Mouse (Mus musculus): ENCODE measurements around the gene Camkmt.
A peak's percentile ranks its signal among the peaks of the same experiment; 100 is the strongest.

The Camkmt gene

DNA sequence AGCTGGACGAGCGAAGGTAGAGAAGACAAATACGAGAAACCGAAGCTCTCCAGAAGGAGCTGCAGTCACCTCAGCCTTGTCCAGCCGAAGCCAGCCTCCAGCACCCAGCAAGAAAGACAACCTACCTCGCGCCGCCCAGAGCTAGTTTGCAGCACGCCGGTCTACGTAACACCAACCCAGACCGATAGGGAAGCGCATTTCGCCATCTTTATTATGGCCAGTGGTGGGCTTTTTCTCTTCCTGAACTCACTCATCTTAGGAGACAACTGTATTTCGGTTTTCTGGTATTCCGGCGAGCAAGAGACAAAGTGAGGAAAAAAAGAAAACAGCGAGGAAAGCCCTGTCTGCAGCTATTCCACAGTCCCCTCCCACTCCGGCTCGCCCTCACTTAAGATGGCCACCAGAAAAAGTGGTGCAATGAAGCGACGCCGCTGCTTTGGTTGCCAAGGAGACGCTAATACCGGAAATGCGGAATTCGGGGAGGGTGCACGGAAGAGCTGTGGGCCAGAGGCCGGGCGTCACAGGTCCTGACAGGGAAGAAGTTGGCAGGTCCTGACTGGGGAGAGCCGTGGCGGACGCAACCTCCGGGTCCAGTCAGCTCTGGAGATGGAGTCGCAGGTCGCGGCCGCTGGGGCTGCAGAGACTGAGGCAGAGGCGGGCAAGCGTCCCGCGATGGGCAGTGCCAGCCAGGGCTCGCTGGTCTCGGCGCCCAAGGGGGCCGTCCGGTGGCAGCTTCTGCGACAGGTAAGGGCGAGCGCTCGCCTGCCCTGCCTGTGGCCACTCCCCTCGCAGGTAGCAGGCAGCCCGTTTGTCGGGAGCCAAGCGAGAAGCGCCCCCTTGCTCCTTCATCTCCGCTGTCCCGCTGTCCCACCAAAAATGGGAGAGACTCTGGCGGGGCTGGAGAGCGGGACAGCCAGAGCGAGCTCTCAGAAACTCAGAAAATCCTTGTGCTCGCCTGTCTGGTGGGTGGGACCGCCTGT, at the start of gene Camkmt, which contains the start of gene Prepl:
Camkmt (plus strand) TSS at position 433 of the 980 bp plus-strand sequence.
Prepl (minus strand) TSS at position 122 of the 980 bp plus-strand sequence.
- DNase-seq = peak; percentile 97

DNA sequence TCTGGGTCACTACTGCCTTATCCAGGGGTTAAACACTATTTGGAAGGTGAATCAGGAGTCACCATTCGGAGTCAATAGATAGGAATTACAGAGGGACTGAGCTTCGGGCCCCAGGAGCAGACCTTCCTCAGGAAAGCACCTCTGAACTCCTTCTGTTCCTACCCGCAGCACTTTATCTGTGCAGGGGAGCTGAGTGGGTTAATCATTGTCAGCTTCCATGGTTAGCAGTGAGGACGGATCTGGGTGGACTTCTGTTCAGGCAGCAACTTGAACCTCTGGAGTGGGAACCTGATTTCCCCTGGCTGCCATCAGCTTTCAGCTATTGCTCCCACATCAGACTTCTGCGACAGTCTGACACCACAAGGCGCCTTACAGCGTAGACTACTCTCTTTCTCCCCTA, 49.4 kb upstream of the Camkmt start:
- peak; percentile 80 for DNase-seq

DNA sequence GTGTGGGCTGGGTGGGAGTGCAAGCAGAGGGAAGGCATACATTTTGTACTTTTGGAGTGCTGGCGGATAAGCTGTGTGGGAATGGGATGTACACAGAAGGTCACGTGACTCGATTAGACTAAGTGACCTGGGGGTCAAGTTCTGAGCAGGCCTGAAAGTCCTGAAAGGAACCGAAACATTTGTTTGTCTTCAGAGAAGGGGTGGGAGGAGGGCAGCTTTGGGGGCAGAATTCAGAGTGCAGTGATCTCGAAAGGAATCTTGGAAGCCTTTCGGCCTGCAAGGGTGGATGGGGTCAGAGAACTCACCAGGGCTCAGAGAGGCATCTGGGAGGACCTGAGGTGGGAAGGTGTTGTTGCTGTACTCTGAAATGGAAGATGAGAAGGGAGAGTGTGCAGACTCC, 47.9 kb upstream of the Camkmt start:
- DNase-seq = peak; percentile 80

DNA sequence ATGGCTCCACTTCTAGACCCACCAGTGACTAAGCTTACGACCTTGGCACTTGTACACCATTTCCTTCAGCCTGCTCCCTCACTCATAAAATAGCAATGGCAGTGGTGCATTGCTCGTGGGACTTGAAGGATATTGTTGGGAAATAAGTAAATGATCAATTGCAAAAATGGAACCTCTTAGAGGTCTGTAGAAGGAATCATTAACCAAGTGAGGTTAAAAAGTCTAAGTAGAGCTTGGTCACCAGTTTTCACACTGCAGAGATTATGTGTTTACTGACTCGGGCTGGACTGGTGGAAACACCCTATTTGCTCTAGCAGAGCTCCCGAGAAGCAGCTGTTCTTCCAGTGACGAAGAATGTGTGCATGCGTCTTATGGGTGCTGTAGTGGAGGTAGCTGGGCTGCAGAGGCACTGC, 46.9 kb upstream of the Camkmt start:
- DNase-seq = peak; percentile 61

DNA sequence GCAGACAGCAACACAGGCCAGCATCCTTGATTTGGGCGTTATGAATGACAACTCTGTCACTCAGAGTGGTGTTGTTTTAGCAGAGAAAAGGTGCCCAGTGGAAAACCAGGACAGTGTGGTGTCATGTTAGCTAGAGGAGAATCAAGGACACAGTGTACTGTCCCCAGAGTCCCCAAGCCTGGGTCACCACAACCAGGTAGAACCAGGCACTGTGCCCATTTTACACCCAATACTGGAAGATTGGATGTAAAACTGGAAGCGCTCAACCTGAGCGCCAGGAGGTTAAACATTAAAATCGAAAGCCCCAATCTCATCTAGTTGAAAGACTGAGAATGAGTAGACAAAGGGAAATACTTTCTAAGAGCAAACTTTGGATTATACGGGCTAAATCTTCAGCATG, 45.9 kb upstream of the Camkmt start:
- DNase-seq = peak; percentile 79

DNA sequence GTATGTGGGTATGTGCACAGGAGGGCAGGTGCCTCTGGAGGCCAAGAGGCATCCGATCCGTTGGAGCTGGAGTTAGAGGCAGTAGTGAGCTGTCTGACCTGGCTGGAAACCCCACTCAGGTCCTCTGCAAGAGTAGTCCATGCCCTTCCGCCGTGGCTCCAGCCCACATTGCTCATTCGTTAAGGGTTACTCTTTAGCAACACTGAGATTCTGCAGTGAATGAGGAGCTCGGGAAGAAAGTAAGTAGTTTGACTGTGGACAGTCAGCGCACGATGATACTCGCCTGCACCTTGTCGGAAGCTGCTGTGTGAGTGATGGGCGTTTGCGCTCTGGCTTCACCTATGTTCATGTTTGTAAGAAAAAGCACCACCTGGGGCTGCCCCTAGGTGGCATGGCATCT, 45.2 kb upstream of the Camkmt start:
- DNase-seq = no peak

DNA sequence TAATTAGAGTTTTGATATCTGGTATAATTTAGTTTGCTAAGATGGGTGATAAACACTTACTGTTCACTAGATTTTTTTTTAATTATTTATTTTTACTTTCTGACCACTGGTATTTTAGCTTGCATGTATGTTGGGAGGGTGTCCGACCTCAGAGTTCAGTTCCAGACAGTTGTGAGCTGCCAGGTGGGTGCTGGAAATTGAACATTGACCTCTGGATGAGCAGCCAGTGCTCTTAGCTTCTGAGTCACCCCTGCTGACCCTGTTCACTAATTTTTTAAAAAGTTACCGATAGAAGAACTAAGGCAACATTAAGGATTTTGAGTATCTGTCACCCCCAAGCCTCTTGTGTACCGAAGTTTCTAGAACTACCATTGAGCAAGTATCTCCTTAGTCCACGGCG, 42.0 kb upstream of the Camkmt start:
- DNase-seq = no peak

DNA sequence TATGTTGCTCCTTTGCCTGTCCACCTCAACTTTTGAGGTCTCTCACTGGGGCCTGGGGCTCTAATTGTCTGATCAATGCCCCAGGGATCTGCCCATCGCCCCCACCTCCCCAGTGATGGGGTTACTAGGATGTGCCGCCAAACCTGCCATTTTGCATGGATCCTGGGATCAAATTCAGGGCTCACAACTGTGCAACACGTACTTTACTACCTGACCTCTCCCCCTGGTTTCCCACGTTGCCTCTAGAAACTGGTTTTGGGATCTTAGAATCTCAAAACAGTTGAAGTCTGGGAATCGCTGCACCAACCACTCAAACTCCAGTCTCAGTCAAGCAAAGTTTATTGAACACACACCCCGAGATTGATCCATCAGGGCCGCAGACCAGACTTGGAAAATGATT, 32.1 kb upstream of the Camkmt start:
- DNase-seq = no peak

DNA sequence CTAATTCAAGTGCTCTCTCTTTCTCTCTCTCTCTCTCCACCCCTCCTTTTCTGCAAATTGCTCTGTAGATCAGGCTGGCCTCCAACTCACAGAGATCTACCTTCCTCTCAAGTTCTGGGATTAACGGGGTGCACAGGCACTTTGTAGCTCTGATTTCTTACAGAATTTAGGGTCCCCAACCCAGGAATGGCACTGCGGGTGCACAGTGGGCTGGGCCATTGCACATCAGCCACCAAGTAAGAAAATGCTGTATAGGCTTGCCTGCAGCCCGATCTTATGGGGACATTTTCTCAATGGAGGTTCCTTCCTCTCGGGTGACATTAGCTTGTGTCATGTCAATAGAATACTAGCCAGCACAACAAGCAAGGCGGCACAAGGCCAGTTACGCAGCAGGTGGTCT, 31.2 kb upstream of the Camkmt start:
- DNase-seq = no peak

DNA sequence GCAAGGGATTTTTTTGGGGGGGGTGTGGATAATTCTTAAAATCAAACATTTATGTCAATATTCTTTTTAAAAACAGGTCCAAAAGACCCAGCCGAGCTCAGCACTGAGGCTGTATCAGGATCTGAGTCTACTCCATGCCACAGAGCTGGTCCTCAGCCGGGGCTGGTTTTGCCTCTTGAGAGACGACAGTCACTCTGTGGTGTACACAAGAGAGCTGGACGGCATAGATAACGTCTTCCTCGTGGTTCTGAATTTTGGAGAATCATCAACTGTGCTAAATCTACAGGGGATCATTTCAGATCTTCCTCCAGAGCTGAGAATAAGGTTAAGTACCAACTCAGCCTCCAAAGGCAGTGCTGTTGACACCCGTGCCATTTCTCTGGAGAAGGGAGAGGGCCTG, 26.8 kb upstream of the Camkmt start:
- DNase-seq = no peak

DNA sequence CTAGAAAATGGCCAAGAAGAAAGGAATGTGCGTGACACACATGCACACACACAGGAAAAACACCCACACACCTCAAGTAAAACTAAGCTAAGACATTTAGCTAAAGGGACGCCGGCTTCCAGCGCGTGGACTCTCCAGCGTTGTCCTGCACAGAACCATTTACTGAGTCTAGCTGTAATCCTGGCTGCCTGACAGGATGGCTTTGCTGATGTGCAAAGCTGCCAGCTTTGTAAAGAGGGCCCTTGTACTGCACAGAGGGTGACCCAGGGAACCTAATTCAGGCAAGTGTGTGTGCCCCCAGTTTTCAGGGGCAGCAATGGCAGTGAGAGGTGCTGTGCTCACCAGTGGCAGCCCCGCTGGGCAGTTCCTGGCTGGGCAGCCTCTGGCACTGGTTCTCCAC, 23.0 kb upstream of the Camkmt start:
- no peak for DNase-seq

DNA sequence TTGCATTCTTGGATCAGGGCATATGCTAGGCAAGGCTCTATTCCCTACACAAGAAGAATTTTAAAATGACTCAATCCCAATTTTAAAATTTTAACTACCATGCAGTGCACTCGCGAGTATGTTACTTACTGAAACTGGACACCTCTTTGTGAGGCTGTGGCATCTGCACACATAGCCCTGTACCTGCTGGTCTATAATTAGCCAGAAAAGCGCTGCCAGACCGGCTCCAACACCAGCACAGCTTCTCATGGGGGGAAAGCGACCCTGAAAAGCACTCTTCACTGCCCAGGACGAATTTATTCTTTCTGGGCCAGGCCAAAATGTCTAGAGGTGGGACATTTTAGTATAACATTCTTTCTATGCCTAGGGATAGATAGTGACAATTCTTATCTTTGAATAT, 19.7 kb upstream of the Camkmt start:
- DNase-seq = no peak

DNA sequence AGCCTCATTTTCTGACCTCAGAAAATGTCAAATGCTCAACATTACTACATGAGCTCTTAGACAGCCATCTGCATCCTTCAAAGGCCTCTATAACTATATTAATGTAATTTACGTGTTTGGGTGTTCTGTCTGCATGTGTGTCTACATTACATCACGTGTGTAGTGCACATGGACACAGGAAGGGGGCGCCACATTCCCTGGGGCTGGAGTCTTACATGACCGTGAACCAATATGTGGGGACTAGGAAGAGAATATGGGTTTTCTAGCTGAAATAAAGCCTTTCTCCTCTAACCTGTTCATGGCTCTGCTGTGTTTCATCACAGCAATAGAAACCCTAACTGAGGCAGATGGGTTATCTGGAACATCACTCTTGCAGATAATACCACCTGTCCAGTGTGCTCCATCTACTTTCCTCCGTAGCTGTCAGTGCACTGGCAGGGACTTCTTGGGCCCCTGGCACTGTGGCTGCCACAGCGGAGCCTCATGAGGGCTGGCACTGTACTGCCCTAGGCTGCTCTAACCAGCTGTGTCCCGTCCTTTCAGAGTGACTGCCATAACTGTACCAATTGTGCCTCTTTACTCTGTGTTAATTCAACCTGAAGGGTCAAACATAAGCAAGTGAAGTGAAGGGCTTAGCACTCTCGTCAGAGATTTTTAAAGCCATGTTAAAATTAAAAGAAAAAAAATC, 19.1 kb upstream of the Camkmt start:
- no peak for DNase-seq

DNA sequence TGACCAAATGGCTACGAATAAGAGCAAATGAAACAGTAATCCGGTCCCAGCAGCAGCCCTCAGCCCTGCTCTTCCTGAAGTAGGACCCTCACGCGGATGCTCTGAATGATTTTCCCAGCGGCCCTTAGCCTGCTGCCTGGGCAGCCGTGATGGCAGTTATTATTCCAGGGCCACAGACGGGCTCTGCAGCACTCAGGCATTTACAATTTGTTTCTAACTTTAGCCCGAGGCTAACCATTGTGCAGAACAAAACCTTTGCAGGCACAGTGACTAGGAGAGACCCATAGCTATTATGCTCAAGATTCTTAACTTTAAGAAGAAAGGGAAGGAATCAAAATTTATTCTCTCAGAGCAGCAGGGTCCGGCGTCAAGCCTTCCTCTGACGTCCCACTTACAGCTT, 18.0 kb upstream of the Camkmt start:
- DNase-seq = no peak

DNA sequence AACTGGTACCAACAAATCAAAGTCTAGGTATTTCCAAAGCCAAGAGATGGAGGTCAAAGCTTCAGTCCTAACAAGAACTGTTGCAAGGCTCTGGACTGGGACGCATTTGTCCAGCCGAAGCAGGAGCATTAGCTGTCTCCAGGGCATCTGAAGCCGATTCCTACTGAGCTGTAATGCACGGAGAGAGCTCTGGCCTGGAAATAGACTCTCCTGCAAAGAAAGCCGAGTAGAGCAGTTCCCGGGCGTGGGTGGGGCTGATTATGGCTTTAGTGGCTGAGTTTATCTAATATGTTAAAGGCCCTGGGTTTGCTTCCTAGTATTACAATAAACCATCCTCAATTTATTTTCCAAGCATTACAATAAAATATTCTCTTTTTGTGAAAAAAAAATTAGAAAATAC, 17.1 kb upstream of the Camkmt start:
- DNase-seq = no peak

DNA sequence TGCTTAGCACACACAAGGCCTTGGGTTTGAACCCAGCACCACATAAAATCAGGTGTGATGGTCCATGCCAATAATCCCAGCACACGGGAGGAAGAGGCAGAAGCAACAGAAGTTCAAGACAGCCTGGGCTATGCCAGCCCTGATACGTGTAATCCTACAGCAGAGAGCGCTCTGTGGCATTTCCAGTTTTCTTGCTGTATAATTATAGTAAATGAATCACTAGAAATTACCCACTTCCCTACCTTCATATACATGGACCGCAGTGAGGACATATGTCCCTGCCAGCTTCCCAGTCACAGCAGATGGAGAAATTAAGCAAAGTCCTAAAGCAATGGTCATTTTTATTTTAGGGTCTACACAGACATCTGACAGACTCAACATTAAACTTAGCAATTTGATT, 16.3 kb upstream of the Camkmt start:
- no peak for DNase-seq

DNA sequence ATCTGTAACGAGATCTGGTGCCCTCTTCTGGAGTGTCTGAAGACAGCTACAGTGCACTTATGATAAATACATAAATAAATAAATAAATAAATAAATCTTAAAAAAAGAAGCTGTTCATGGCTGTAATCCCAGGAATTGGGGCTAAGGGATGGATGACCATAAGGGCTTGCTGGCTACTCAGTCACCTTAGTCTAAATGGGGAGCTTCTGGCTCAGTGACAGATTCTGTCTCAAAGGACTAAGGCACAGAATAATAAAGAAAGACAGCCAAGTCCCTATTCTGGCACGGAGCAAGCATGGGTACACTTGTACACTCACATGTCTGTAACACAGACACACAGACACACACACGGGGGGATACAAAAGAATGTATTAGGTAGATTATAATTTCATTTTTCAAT, 11.1 kb upstream of the Camkmt start:
- no peak for DNase-seq

DNA sequence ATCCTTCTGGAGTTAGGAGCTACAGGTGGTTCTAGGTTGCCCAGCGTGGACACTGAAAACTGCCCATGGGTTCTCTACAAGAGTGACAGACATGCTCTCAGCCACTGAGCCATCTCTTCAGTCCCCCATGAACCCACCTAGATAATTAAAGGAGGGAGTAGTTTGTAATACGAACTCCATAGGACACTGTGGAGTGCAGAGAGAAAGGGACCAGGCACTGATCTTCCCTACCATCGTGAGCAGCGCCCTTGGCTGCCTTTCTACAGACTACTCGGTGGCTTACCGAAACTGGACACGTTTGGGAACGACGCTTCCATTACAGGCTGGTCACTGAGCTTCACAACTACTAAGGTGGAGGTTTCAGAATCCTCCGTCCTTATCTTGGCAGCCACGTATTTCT, 9.6 kb upstream of the Camkmt start:
- DNase-seq = no peak

DNA sequence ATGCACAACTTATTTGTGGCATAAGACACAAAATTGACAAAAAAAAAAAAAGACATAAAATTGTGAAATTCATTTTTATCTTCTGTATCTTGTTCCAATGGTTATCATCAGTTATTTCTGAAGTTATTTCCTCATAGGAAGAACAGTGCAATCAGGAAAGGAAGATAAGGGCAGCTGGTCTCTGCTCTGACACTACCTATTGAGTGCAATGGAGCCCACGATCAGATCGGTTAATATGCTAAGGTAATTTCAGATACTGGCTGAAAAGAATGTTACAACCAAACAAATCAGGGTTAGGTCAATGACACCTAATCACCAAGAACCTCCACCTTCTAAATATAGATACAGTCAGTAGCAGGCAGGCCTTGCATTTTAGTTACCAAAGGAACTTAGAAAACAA, 5.0 kb upstream of the Camkmt start:
- DNase-seq = no peak

DNA sequence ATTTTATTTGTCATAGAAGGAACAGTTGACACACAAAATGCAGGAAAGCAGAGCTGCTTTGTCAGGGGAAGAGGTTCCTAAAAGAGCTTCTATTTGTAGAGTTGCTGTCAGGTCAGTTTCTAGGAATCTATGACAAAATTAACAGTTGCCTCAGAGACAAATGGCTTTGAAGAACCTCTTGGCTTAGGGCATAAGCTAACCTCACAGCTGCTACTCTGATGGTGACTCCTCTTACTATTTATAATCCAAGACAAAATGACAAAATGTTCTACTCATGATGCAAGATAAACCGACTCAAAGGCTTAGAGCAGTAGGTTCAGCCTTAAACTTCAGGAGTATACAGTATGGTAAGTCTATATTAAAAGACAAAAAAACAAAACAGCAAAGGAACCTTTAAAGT, 3.9 kb upstream of the Camkmt start:
- DNase-seq = no peak

DNA sequence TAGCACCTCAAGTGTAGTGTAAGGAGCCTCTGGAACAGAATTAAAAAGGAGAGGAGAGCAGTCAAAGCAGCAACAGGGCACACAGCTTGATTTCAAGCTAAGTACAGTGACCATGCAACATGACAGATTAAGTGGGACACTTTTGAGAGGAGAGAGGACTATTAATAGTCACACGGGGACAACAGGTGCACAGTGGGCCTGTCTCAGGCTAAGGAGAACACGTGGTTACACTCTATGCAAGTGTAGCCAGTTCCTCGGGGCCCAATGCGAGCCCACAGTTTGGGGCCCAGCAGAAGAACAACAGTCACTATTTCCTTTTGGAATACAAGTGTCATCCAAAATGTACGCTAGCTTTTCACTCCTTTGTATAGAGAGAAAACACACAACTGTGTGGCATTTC, 2.8 kb upstream of the Camkmt start:
- DNase-seq = no peak

DNA sequence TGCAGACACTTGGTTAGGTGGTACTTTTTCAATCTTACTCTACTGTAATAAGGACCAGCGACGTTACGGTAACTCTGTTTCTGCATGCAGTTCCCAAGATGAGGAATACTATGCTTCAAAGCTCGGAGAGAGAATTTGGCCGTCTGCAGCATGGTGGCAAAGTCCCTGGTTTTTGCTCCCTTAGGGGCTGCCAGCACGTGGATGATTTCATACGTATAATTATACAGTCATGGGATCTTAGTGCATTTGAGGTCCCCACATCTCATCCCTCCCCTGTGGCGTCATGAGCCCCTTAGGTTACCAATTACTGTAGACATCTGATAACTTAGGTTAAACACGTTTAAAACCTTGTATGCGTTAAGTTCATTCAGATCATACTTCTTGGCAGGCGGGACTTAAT, 2.0 kb upstream of the Camkmt start:
- DNase-seq = no peak

DNA sequence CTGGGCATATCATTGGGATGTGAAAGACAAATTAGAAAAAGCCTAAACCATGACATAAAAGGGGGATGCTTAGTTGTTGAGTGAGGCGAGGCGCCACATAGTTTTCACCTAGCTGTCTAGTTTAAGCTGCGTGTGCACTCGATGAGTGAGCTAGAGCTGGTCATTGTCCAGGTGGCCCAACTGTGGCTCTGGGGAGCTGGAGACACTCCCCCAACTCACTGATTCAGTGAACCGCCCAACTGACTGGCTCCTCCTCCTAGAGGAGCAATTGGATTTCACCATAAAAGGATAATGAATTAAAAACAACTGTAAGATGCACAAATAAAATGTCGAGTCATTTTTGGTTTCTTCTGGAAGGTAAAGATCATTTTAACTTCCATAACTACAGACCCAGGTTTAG, 1.3 kb upstream of the Camkmt start:
- DNase-seq = no peak

DNA sequence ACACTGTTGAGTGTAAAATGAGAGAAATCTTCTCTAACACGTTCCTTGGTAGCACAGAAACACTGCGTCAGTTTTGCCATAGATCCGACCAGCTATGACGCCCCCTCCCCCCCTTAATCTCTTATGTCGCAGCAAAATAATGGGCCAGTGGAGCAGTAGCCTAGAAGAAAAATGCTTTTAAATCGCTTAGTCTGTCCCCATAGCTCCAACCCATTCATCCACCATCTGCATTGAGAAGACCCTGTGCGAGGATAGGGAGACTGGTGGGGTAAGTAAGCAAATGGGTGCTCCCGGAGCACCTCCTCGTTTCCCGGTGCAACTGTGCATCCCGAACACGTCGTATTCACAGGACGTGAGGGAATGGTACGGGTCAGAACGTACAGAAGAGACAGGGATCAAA, 731 bp upstream of the Camkmt start:
- no peak for DNase-seq

Data from kidney, postnatal 14 days (tissue).